Mouse (Mus musculus) stomach, embryonic 14.5 days (tissue): ENCODE data around the gene Pde7b. TPM values are rescaled to one million over a fixed set of nuclear protein-coding genes. Genes with fewer than 3 reads are reported as not detected.

Experiments used
- ATAC-seq: fragments of 200-750 bp; cut with Nextera tagmentation; 2 replicates; pipeline ENCODE4 v1.8.0; 2017; ENCODE audit warnings: low read depth, moderate TSS enrichment; ENCODE audit not compliant: insufficient number of reproducible peaks, insufficient read depth, low FRiP score
- H3K27ac ChIP-seq: fragments of 300-500 bp; sonication (generic); 2 replicates; pipeline ENCODE4 v1.5.1; 2014; ENCODE audit warnings: mild to moderate bottlenecking, low read length, moderate library complexity, mixed read lengths
- H3K27me3 ChIP-seq: fragments of 300-500 bp; sonication (generic); 2 replicates; pipeline ENCODE4 v1.6.1; 2014; ENCODE audit warnings: low read length, control low read depth, mixed read lengths; ENCODE audit not compliant: control insufficient read depth, insufficient read depth
- H3K36me3 ChIP-seq: fragments of 300-500 bp; sonication (generic); 2 replicates; pipeline ENCODE4 v1.6.1; 2014; ENCODE audit warnings: mild to moderate bottlenecking, control low read depth, low read length, moderate library complexity, mixed read lengths; ENCODE audit not compliant: control insufficient read depth, insufficient read depth
- H3K4me1 ChIP-seq: fragments of 300-500 bp; sonication (generic); 2 replicates; pipeline ENCODE4 v1.6.1; 2014; ENCODE audit warnings: low read length, control low read depth, mixed read lengths; ENCODE audit not compliant: control insufficient read depth, insufficient read depth
- H3K4me2 ChIP-seq: fragments of 300-500 bp; sonication (generic); replicated peaks from 2 replicates; pipeline ENCODE4 v1.6.1; 2014; ENCODE audit warnings: low read depth, low read length, control low read depth
- H3K4me3 ChIP-seq: fragments of 300-500 bp; sonication (generic); 2 replicates; pipeline ENCODE4 v1.5.1; 2014; ENCODE audit warnings: low read depth, low read length, control low read depth
- H3K9ac ChIP-seq: fragments of 300-500 bp; sonication (generic); replicated peaks from 2 replicates; pipeline ENCODE4 v1.6.1; 2014; ENCODE audit warnings: low read depth, mild to moderate bottlenecking, control low read depth, low read length, moderate library complexity, mixed read lengths
- H3K9me3 ChIP-seq: fragments of 300-500 bp; sonication (generic); 2 replicates; pipeline ENCODE4 v1.6.1; 2016; ENCODE audit warnings: low read depth, low read length, control low read depth; ENCODE audit not compliant: control insufficient read depth
- WGBS: fragments of 180-500 bp; shearing (Covaris S2); extraction: QIAGEN DNeasy Blood & Tissue Kit; methylation state at CpG from one replicate; pipeline ENCODE4 v1.1.7; 2014; 5-methylcytosine and 5-hydroxymethylcytosine counted together
- polyA plus RNA-seq: library from polyadenylated mRNA; unstranded; fragments of >200 nt; fragmentation: Nextera tagmentation; extraction: Ambion mirVana; gene quantifications from 2 replicates; pipeline ENCODE4 v1.2.1, GENCODE M21; 2014

Gene Pde7b
- polyA plus RNA-seq, result 6.5 and 6.6 TPM in 2 replicates

DNA sequence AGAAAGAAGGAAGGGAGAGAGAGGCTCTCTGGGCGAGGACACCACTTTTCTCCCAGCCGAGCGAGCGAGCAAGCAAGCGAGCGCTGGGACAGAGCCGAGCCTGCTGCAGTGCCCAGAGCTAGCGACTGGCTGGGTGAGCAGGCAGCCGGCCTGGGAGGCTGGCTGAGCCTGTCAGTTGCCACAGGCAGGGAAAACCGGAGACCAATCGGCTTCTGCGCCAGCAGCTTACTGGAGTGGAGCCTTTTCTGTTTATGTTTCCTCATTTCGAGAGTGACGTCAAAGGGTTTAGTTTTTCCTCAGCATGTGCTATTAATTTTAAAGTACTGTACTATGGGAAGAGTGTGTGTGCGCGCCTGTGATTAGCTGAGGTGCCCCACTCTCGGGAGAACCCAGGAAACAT, at the start of gene Pde7b:
TSS of gene Pde7b (minus strand) at position 173 of the 400 bp plus-strand sequence.
- no peaks in the 10 kb centered on the region for H3K36me3 ChIP-seq
- H3K4me3 ChIP-seq, result peak within 1 kb of the TSS; percentile 26
- no peaks in the 10 kb centered on the region for H3K27me3 ChIP-seq
- ATAC-seq, result peak; percentile 81
- WGBS, result 7% methylated on average over 17 of the region's 17 CpGs
- no peak within 1 kb of the TSS; the same call in 1 of the 2 replicates for H3K9ac ChIP-seq
- H3K9me3 ChIP-seq, result no peaks in the 10 kb centered on the region
- H3K27ac ChIP-seq, result peak within 1 kb of the TSS; percentile 59; the same call in 1 of the 2 replicates
- H3K4me1 ChIP-seq, result peaks cover 8% of the 10 kb centered on the region; the same call in 1 of the 2 replicates
- H3K4me2 ChIP-seq, result peak within 1 kb of the TSS; percentile 45

DNA sequence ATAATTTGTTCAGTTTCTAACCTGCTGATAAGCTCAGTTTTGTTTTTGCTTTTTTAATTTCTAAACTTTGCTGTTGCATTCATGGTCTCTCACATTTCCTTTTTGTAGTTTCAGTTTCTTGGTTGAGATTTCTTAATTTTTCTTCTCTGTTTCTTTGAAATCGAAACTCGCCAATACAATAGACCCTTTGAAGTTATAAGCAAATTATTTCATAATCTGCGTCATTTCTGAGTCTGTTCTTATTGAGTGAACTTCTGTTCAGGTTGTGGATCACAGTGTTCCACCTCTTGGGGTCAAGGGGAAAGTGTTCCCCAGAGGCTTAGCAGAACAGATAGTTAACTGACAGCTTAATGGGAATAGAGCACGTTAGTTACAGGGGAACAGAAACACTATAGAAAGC, 47.2 kb upstream of the Pde7b start:
- Histone ChIP-seq H3K27me3 (no peaks in the 10 kb centered on the region), H3K36me3 (no peaks in the 10 kb centered on the region), H3K4me3 (no peak overlapping the region), H3K27ac (no peak overlapping the region), H3K4me1 (no peaks in the 10 kb centered on the region), H3K9me3 (no peaks in the 10 kb centered on the region), H3K4me2 (no peak overlapping the region), H3K9ac (no peak overlapping the region)
- WGBS, result 82% methylated on average over 4 of the region's 4 CpGs
- ATAC-seq, result no peak

DNA sequence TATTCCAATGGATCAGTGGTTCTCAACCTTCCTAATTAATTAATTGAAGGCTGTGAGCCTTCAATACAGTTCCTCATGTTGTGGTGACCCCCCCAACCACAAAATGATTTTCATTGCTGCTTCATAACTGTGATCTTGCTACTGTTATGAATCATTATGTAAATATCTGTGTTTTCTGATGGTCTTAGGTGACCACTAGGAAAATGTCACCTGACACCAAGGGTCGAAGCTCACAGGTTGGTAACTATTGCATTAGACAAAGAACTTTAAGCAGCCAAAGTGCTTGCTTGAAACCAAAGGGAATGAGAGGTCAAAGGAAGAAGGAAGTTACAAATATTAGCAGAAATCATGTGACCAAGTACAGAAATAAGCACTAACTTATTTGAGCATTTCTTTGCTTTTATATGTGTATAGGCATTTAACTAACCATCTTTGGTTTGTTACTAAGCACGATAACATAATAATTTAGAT, 45.6 kb upstream of the Pde7b start:
- no peak overlapping the region for H3K9ac ChIP-seq
- no peaks in the 10 kb centered on the region for H3K27me3 ChIP-seq
- no peak for ATAC-seq
- H3K9me3 ChIP-seq, result no peaks in the 10 kb centered on the region
- no peak overlapping the region for H3K4me2 ChIP-seq
- H3K36me3 ChIP-seq, result no peaks in the 10 kb centered on the region
- 79% methylated on average over 2 of the region's 2 CpGs for WGBS
- H3K4me3 ChIP-seq, result no peak overlapping the region
- H3K27ac ChIP-seq, result no peak overlapping the region
- H3K4me1 ChIP-seq, result no peaks in the 10 kb centered on the region

DNA sequence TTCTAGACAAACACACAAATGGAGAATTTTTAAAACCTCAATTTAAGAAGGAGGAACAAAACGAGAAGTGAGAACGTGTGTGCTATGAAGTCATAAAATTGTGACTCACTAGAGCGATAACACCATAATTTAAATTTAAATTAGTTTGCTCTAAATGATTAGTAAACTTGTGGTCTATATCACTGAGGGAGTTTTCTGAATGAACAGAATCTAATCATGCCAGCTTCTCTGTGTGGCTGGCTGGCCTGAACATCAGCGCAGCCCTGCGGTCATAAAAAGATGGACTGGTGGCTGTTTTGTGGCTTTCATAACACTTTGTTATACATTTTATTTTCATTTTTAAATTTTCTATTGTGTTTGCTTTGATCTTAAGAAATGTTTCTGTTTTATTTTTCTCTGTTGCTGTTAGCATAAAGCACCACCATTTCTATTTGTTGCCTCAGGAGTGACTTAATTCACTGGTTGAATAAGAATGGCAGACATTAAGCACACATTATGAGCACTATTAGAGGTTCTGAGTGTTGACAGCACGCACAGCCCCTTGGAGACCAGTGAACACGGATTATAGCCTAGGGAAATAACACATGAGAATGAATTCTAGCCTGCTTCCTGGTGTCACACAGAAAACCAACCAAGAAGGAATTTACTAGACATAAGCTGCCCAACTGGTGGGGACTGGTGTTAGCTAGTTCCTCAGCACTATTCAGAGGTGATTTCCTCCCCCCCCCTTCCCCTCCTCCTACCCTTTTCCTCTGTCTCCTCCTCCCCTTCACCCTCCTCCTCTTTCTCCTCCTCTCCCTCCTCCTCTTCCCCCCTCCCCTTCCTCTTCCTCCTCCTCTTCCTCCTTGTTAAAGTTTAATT, 44.9 kb upstream of the Pde7b start:
- H3K27me3 ChIP-seq, result no peaks in the 10 kb centered on the region

DNA sequence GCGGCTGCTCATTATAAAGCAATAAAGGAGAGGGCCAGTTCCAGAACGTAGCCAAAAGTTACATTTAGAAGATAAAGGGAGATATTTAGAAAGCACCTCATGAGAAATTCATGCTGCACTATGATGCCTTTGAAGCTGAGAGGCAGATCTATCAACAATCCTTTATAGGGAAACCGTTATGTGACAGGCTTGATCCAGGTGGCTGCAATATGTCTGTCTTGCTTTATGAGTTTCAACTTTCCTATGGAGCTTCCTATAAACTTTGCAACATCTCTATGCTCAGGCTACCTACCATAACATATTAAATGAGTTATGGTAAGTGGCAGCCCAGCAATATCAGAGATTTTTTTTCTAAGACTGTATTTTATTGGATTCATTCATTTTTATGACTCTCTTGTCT, 39.5 kb upstream of the Pde7b start:
- Histone ChIP-seq H3K27ac (no peak overlapping the region), H3K9ac (no peak overlapping the region), H3K27me3 (no peaks in the 10 kb centered on the region), H3K9me3 (no peaks in the 10 kb centered on the region), H3K4me2 (no peak overlapping the region), H3K36me3 (no peaks in the 10 kb centered on the region), H3K4me3 (no peak overlapping the region), H3K4me1 (no peaks in the 10 kb centered on the region)
- 61% methylated on average over 3 of the region's 3 CpGs for WGBS
- ATAC-seq, result no peak

More for the DNA sequence above, 44.9 kb upstream of the Pde7b start:
- no peak overlapping the region for H3K4me2 ChIP-seq
- ATAC-seq, result no peak
- no peaks in the 10 kb centered on the region for H3K9me3 ChIP-seq
- 82% methylated on average over 7 of the region's 7 CpGs for WGBS
- H3K36me3 ChIP-seq, result no peaks in the 10 kb centered on the region
- H3K4me1 ChIP-seq, result no peaks in the 10 kb centered on the region
- H3K27ac ChIP-seq, result no peak overlapping the region
- no peak overlapping the region for H3K4me3 ChIP-seq
- no peak overlapping the region for H3K9ac ChIP-seq

DNA sequence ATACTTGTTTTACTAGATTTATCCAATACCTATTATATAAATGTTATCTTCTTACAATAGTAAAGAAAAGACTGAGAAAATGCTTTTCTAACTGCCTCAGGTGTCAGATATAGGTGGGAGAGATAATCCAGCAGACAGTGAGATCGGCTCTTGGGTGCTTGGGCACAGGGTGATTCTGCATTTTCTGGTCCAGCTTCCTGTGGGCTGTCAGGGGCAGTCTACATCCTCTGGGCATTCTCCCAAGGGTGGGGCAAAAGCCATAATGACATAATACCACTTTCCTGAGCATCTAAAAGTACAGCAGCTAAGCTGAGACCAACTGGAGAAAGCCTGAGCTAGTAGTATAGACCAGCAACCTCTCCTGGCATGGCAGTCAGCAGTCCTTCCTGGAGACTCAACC, 34.1 kb upstream of the Pde7b start:
- no peak overlapping the region for H3K4me2 ChIP-seq
- ATAC-seq, result no peak
- WGBS, result 88% methylated on average over 1 of the region's 1 CpGs
- no peak overlapping the region for H3K4me3 ChIP-seq
- no peaks in the 10 kb centered on the region for H3K4me1 ChIP-seq
- no peaks in the 10 kb centered on the region for H3K27me3 ChIP-seq
- H3K36me3 ChIP-seq, result no peaks in the 10 kb centered on the region
- no peak overlapping the region for H3K9ac ChIP-seq
- no peak overlapping the region for H3K27ac ChIP-seq
- H3K9me3 ChIP-seq, result no peaks in the 10 kb centered on the region

DNA sequence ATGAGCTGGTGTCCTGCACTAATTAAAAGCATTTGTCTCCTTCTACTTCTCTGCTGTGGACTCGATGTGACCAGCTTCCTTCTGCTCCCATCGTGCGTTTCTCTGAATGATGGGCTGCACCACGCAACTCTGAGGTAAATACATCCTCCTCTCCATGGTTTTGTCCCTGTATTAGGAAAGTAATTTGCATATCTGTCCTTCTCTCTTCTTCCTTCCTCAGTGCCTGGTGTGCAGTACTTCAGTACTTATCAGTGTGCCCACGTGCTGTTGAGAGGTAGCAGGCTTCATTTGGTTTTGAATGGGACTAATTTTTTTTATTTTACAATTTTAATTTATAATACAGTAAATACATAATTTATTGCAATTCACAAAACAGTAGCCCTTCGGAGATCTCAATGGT, 33.4 kb upstream of the Pde7b start:
- Histone ChIP-seq H3K4me1 (no peaks in the 10 kb centered on the region), H3K36me3 (no peaks in the 10 kb centered on the region), H3K27me3 (no peaks in the 10 kb centered on the region), H3K27ac (no peak overlapping the region), H3K4me3 (no peak overlapping the region), H3K9me3 (no peaks in the 10 kb centered on the region), H3K9ac (no peak overlapping the region), H3K4me2 (no peak overlapping the region)
- ATAC-seq, result no peak
- 83% methylated on average over 6 of the region's 6 CpGs for WGBS

DNA sequence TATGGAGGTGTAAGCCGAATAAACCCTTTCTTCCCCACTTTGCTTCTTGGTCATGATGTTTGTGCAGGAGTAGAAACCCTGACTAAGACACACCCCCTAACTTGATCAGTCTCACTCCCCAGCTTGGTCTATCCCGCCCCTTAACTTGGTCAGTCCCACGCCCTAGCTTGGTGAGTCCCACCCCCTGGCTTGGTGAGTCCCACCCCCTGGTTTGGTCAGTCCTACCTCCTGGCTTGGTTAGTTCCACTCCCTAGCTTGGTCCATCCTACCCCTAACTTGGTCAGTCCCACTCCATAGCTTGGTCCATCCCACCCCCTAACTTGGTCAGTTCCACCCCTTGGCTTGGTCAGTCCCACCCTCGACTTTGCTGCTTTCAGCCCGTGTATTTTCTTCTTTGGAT, 31.3 kb upstream of the Pde7b start:
- ATAC-seq, result no peak
- Histone ChIP-seq H3K4me1 (no peaks in the 10 kb centered on the region), H3K9me3 (no peaks in the 10 kb centered on the region), H3K9ac (no peak overlapping the region), H3K4me3 (no peak overlapping the region), H3K27me3 (no peaks in the 10 kb centered on the region), H3K36me3 (no peaks in the 10 kb centered on the region), H3K4me2 (no peak overlapping the region), H3K27ac (no peak overlapping the region)
- WGBS, result 94% methylated on average over 5 of the region's 5 CpGs
